Mouse (Mus musculus): Measurements from ENCODE around the gene Snrnp27.

GRCm38 (mm10) chr6:86660161-86660877 is 24.0 kb downstream of the Snrnp27 start:
- TF ChIP-seq CTCF (IDR thresholded peaks at IDR 0.05; ENCODE audit: borderline replicate concordance, insufficient read depth, low read length) (no peak), POLR2A (IDR thresholded peaks at IDR 0.05; ENCODE audit: low read depth, low read length) (no peak)

All from embryonic fibroblast, embryonic 13.5 days (primary cell).